ENCODE assay signal across 9 mouse cellular contexts in genomic region chr2:49755054-49755453, GRCm38 (mm10). TPM values are rescaled to one million over a fixed set of nuclear protein-coding genes. Genes with fewer than 3 reads are reported as not detected.
DNase-seq lines count a peak whose midpoint lies in the region; ATAC-seq and TF ChIP-seq lines count a peak whose summit lies in the region.
"Had no signal": no experiment of that assay in that cellular context is flagged by ENCODE, and none has a peak within 500 bp of the region (broad histone marks: within the 10 kb centered on the region; RNA-seq: fewer than 3 reads in every experiment).

No protein-coding gene starts in this region.

- H3K27ac ChIP-seq in thymus, adult 2 months (ENCODE audit: control insufficient read depth, insufficient read depth, low read length): no peak overlapping the region

- no peaks in the 10 kb centered on the region for H3K27me3 ChIP-seq in thymus, adult 2 months (ENCODE audit: control insufficient read depth, insufficient read depth, low read length)

- TF ChIP-seq CTCF in thymus, adult 2 months (IDR thresholded peaks at IDR 0.05; ENCODE audit: borderline replicate concordance, control insufficient read depth, extremely low read depth, insufficient read depth, low read length, poor library complexity): no peak

- DNase-seq in cerebellum, postnatal 14 days: peak; percentile 45 to 56
- no peak for DNase-seq in cerebellum, adult 18-20 months
- DNase-seq in thymus, adult 2 months: peak; percentile 26
- no peak for DNase-seq in thymus, adult 18-20 months
- DNase-seq in thymus, postnatal 4 days: peak; percentile 60
- DNase-seq in heart, postnatal 25 days (ENCODE audit: low spot score): no peak
- DNase-seq in heart, postnatal 14 days: no peak
- DNase-seq: lung, postnatal 10 days had no signal

- peak; percentile 83 for ATAC-seq in megakaryocyte progenitor cell, adult 5-6 weeks (replicated peaks; ENCODE audit: poor library complexity)

- H3K36me3 ChIP-seq in thymus, adult 2 months (ENCODE audit: control insufficient read depth, insufficient read depth, low read length): no peaks in the 10 kb centered on the region

- 70% methylated on average over 2 of the region's 2 CpGs for WGBS in thymus, adult 2 months

- TF ChIP-seq POLR2A in thymus, adult 2 months (IDR thresholded peaks at IDR 0.05; ENCODE audit: control insufficient read depth, extremely low read depth, insufficient read depth, low read length, poor library complexity): no peak

- intact Hi-C loops in heart, postnatal 25 days (cut with DNase I): no loop called here
- intact Hi-C loops in heart, postnatal 14 days (cut with DNase I): no loop called here

- no peak overlapping the region for H3K4me3 ChIP-seq in thymus, adult 2 months (ENCODE audit: control insufficient read depth, insufficient read depth, low read length)

- no peaks in the 10 kb centered on the region for H3K4me1 ChIP-seq in thymus, adult 2 months (replicated peaks; ENCODE audit: control insufficient read depth, insufficient read depth, low read length)

RNA-seq across cellular contexts. Expression of gene Lypd6b, which starts 32.4 kb away (rescaled TPM):
- 5.8 and 6.0 TPM in 2 replicates for polyA plus RNA-seq in thymus, adult 2 months (2012; rRNA removed)
- 0.27 TPM in 1 of 2 replicates, not detected in the other for total RNA-seq in megakaryocyte progenitor cell, adult 5-6 weeks (2015)
- total RNA-seq in megakaryocyte progenitor cell, adult 5-6 weeks (2017): 0.12 TPM in 1 of 2 replicates, not detected in the other
- not detected for total RNA-seq in heart, postnatal 25 days (2021)
- total RNA-seq in heart, postnatal 14 days (2021): under 1 TPM; 0.12 to 0.29 TPM

Comparison
In these comparisons a context has a peak if more than half of its experiments do, and no peak if none do; other contexts are left out.
1. DNase-seq: peak in cerebellum, postnatal 14 days (2 of 2), thymus, adult 2 months (single experiment) and thymus, postnatal 4 days (single experiment); none in cerebellum, adult 18-20 months (0 of 2), thymus, adult 18-20 months (0 of 2), heart, postnatal 25 days (single experiment) and heart, postnatal 14 days (0 of 2).